Mouse (Mus musculus) CH12.LX (cell line): Measurements from ENCODE around the gene Abcc2.

Experiments used
- CTCF ChIP-seq, 2 experiments: IDR thresholded peaks in 1 of 2; conservative IDR thresholded peaks in 1 of 2; 2 replicates each; pipeline ENCODE4 v1.5.1; 2011 to 2012; ENCODE audit warnings: low read depth in 2 of 2, low read length in 2 of 2, improper control_type of control experiment in 1 of 2, inconsistent platforms in 1 of 2, mild to moderate bottlenecking in 1 of 2, moderate library complexity in 1 of 2
- JUN ChIP-seq: IDR thresholded peaks from 2 replicates; pipeline ENCODE4 v1.6.1; 2011; ENCODE audit warnings: low read depth, mild to moderate bottlenecking, low read length, improper control_type of control experiment, moderate library complexity; ENCODE audit not compliant: insufficient read depth
- JUND ChIP-seq: conservative IDR thresholded peaks from 2 replicates; pipeline ENCODE4 v1.6.1; 2011; ENCODE audit warnings: low read depth, low read length, improper control_type of control experiment
- MEF2A ChIP-seq: IDR thresholded peaks from 2 replicates; pipeline ENCODE4 v1.6.1; 2014; ENCODE audit warnings: low read depth, mild to moderate bottlenecking, inconsistent platforms, low read length, improper control_type of control experiment, borderline replicate concordance
- POLR2A ChIP-seq: IDR thresholded peaks from 2 replicates; pipeline ENCODE4 v1.6.1; 2011; ENCODE audit warnings: low read depth, mild to moderate bottlenecking, improper control_type of control experiment, low read length
- POLR2AphosphoS2 ChIP-seq: IDR thresholded peaks from 2 replicates; pipeline ENCODE4 v1.6.1; 2011; ENCODE audit warnings: low read depth, low read length, improper control_type of control experiment
- RAD21 ChIP-seq: IDR thresholded peaks from 2 replicates; pipeline ENCODE4 v1.6.1; 2011; ENCODE audit warnings: low read depth, mild to moderate bottlenecking, low read length, improper control_type of control experiment, moderate library complexity
- SIN3A ChIP-seq: IDR thresholded peaks from 2 replicates; pipeline ENCODE4 v1.6.1; 2012; ENCODE audit warnings: low read length, improper control_type of control experiment, inconsistent platforms
- USF1 ChIP-seq: IDR thresholded peaks from 2 replicates; pipeline ENCODE4 v1.6.1; 2014; ENCODE audit warnings: low read depth, mild to moderate bottlenecking, inconsistent platforms, low read length, improper control_type of control experiment

DNA sequence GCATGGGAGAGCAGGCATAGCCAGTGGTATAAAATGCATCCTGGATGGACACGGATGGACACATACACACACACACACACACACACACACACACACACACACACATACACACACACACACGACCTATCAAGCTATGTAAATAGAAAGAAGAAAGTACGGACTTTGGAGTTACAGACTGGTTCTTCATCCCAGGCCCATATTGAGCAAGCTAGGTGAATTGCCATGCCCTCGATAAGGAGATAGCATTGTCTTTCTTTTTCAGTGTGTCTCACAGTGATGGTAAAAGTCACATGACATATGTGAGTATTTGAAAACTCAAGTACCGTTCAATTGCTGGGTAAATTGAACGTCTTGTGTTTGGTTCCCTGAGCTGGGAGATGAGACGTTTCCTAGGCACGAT, 44.9 kb downstream of the Abcc2 start:
- TF ChIP-seq CTCF (conservative IDR thresholded peaks at IDR 0.05 in 1 of 2, IDR thresholded peaks at IDR 0.05 in 1 of 2; ENCODE audit: low read depth in 2 of 2, low read length in 2 of 2) (no peak), MEF2A (no peak), USF1 (no peak), SIN3A (no peak), POLR2AphosphoS2 (no peak), POLR2A (no peak), RAD21 (no peak), JUND (no peak), JUN (no peak)
